Mouse (Mus musculus) gastrocnemius, adult 18-20 months (tissue): ENCODE results near the gene Lipc. TPM values are rescaled to one million over a fixed set of nuclear protein-coding genes. Genes with fewer than 3 reads are reported as not detected.

Experiments
- DNase-seq: peaks from one replicate; pipeline ENCODE4 v3.0.0; 2021; ENCODE audit warnings: low spot score
- total RNA-seq, 2 experiments: library from RNA; stranded (reverse); gene quantifications; 2 replicates each; pipeline ENCODE4 v1.2.3; 2021

Lipc gene
- total RNA-seq, 2 experiments from 2014 or later: not detected

GRCm38 (mm10) chr9:70914659-70915355, 37.2 kb downstream of the Lipc start:
- DNase-seq: no peak

DNA sequence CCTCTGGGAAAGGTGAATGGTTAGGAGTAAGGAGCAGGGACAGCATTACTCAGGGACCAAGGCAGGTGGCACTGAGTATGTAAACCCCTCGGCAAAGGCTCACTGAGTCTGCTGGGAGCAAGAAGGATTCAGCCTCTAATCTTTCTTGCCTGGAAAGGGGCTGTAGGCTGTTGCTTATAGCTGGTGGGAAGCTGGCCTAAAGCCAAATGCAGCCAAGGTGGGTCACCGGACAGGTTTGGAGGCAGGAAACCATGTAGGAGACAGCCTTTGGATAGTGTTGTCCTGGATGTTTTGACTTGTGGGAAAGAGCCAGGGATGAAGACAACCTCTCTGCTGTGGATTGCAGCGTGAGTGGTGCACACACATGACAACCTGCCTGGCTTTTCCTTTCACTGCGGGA, 40.9 kb downstream of the Lipc start:
- no peak for DNase-seq

GRCm38 (mm10) chr9:70910351-70910750, 41.7 kb downstream of the Lipc start:
- no peak for DNase-seq

GRCm38 (mm10) chr9:70902821-70903730, 49.0 kb downstream of the Lipc start:
- no peak for DNase-seq

- no peak for DNase-seq
Observed at GRCm38 (mm10) chr9:70894201-70894600, 57.8 kb downstream of the Lipc start.

GRCm38 (mm10) chr9:70893526-70893925, 58.5 kb downstream of the Lipc start:
- DNase-seq: no peak

DNA sequence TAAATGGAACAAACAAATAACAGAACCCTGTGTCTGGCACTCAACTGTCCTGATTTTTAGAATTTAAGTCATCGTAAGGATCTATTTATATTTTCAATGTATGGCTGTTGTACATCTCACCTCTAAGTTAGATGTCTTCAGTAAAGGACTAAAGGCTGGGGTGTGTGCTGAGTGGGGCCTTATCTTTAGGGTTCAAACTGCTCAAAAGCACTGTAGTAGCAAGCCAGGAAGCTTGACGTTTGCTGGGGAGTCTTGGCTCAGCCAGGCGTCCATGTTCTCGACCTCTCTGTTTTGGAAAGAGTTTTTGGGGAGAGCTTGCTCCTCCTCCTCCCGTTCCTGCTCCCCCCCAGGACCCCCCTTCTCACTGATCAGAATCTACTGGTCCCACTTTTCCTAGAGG, 59.4 kb downstream of the Lipc start:
- DNase-seq: no peak

DNA sequence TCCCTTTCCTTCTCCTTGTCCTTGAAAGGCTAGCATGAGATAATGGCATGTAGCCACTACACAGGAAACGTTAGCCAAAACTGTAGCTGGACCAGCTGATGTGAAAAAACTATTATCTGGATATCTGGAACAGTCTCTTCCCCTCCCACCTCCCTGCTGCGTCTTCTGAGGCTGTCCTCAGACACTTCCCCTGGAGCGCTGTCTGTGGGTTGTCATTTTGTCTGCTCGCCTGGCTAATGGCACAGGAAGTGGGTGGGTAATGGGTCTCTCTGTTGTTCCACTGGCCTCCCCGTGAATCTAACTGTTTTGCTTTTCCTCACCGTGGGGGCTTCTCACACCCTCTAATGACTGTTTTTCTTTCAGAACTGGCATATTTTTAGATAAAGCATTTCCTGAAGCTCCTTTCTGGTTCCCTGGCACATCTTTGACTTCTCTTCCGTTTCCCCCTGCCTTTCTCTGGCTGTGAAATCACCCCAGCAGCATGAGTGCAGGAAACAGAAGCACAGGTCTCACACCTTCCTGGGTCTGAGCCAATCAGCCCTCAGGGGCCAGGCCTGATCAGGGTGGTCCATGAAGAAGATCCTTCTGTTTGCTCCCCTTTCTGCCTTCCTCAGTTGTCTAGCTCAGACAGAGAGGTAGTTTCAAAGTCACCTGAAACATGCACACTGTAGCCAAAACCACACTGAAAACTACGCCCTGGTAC, 60.4 kb downstream of the Lipc start:
- no peak for DNase-seq

DNA sequence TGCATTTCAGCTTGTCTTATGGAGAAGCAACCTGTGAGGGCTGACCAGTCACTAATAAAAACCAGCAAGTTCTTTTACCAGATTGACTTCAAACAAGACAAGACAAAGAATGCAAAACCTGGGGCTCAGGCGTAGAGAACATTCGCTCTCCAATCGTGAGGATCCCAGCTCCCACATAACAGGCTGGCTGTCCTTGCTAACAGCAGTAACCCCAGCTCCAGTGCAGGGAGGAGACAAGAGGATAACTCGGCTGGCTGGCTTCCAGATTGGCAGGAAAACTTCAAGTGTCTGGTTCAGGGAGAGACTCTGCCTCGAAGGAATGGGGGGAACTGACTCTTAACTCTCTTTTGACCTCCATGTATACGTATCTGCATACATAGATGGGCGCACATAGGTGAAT, 61.3 kb downstream of the Lipc start:
- no peak for DNase-seq

- DNase-seq: no peak
Observed at GRCm38 (mm10) chr9:70888969-70889368, 63.1 kb downstream of the Lipc start.

DNA sequence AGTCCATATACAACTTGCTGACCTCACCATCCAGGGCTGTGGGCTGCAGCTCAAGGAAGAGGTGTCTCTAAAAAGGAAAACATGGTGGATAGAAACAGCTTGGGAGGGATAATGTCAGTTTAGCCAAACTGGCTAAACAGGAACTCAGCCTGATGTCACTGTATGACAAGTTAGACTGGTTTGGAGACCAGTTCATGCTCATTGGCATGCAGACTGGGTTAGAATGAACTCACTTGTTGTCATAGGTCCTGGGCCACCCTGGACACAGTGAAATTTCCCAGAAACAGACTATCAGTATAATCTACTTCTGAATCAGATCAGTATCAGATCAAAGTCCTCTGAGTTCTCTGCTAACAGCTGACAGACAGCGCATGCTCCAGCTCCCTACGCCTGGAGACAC, 63.5 kb downstream of the Lipc start:
- DNase-seq: no peak

GRCm38 (mm10) chr9:70881982-70882381, 70.0 kb downstream of the Lipc start:
- DNase-seq: no peak

GRCm38 (mm10) chr9:70878823-70879222, 73.2 kb downstream of the Lipc start:
- no peak for DNase-seq

DNA sequence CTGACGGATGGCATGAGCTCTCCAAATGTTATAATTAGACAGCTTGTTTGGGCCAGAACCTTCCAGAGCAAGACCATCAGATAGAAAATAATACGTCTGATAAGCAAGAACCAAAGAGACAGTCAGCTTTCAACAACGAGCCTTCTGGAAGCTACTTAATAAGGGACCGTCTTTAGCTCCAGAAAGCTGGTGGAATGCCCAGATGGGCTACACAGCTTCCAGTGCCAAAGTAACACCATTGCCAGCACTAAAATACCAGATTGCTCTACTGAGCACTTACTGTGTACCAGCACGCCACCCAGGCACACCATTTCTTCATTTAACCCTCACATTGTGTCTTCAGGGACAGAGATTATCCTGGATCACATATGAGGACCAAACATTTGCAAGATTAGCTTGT, 73.9 kb downstream of the Lipc start:
- DNase-seq: no peak

DNA sequence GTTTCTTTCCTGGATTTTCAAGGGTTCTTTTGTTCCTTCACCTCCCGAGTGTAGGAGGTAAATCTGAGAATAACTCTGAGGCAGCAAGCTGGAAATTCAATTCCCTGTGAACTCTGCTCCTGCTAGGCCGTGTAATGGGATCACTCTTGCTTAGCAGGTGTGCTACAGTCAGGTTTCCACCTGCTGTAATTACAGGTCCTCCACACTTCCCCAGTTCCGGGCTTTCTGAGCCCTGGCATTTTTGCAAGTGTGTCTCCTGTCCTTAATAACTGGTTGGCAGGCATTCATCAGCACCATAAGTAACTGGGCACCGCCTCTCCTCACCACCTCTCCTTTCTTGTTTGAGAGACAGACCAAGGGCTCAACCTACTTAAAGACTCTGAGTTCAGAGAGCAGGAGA, 76.5 kb downstream of the Lipc start:
- no peak for DNase-seq

- DNase-seq: no peak
Observed at GRCm38 (mm10) chr9:70875059-70875458, 77.0 kb downstream of the Lipc start.

DNA sequence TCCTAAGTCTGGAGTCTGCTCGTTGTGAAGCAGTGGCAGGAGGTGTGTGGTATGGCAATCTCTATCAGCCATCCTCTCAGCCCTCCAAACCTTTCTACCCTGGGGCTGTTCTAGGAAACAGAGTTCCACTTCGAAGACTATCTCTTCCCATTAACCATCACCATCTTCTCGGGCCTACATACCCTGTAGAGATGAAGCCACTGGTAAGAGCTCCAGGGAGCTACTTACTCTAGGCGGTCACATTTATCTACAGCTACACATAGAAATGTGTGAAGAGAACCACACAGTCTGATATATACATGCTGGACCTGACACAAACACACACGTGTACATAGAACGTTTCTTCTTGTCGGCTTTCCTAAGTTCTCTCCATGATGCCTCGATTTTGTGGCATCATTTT, 79.4 kb downstream of the Lipc start:
- no peak for DNase-seq

- no peak for DNase-seq
Observed at GRCm38 (mm10) chr9:70870326-70870725, 81.7 kb downstream of the Lipc start.

- no peak for DNase-seq
Observed at GRCm38 (mm10) chr9:70869169-70869873, 82.7 kb downstream of the Lipc start.

- no peak for DNase-seq
Observed at GRCm38 (mm10) chr9:70867381-70867780, 84.6 kb downstream of the Lipc start.

DNA sequence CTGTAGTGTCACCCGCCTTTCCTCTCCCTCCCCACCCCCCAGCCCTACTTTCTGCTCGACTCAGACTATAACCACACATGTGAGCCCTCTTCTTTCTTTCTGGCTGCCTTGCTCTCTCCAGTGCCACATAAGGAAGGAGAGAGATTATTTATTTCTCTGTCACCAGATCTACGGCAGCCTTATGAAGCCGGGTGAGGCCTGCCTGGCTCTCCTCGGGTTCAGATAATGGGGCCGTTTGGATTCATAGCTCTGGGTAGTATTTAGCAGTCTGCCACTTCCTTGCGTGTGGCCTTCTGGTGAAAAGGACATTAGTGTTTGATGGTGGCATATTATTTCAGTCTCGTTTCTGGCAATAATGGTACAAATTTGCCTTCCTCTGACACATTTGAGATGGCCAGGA, 88.0 kb downstream of the Lipc start:
- DNase-seq: no peak

DNA sequence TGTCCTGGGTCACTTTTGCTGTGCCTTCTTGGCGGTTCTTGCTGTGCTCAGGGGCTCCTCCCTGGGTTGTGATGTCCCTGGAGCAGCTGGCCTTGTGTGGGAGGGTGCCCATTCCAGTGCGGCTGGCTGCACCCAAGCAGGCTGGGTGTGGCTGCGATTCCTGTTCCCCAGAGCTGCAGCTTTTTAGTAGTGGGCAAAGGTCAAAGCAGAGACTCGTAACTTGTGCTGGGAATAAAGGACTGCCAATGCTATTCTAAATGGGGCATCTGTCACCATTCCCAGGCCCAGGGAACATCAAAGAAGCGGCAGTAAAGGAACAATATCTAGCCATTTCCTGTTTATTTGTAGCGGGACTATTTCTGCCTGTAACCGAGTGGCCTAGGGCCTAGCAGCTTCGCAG, 88.7 kb downstream of the Lipc start:
- DNase-seq: peak; percentile 32
